Comparison of ENCODE assay signal across 9 mouse cellular contexts in genomic region chr5:140336680-140337079, GRCm38 (mm10). TPM values are rescaled to one million over a fixed set of nuclear protein-coding genes. Genes with fewer than 3 reads are reported as not detected.
DNase-seq lines count a peak whose midpoint lies in the region; ATAC-seq and TF ChIP-seq lines count a peak whose summit lies in the region.
"Had no signal": no experiment of that assay in that cellular context is flagged by ENCODE, and none has a peak within 500 bp of the region (broad histone marks: within the 10 kb centered on the region; RNA-seq: fewer than 3 reads in every experiment).

No protein-coding gene starts in this region.

- WGBS in cerebellum, adult 2 months, result 66% methylated on average over 1 of the region's 1 CpGs
- 77% methylated on average over 1 of the region's 1 CpGs for WGBS in embryonic facial prominence, embryonic 11.5 days

- no peaks in the 10 kb centered on the region for H3K4me1 ChIP-seq in cerebellum, adult 2 months (ENCODE audit: control insufficient read depth, insufficient read depth, low read length)
- peaks cover 26% of the 10 kb centered on the region for H3K4me1 ChIP-seq in E14TG2a.4 (replicated peaks; ENCODE audit: low read depth, low read length)
- H3K4me1 ChIP-seq in embryonic facial prominence, embryonic 11.5 days (ENCODE audit: control insufficient read depth, insufficient read depth, low read length), result no peaks in the 10 kb centered on the region

- peak in 1 of 2 experiments; percentile 27 for DNase-seq in cerebellum, adult 2 months
- DNase-seq in cerebellum, adult 11-12 months, result no peak
- DNase-seq in layer of hippocampus, adult 2 months (ENCODE audit: low spot score in 2 of 2), result peak in 1 of 2 experiments; percentile 46
- no peak for DNase-seq in layer of hippocampus, postnatal 36 days
- DNase-seq in embryonic facial prominence, embryonic 11.5 days (ENCODE audit: low spot score), result peak; percentile 41

- H3K9ac ChIP-seq in embryonic facial prominence, embryonic 11.5 days (replicated peaks; ENCODE audit: low read length), result no peak overlapping the region

- no peak overlapping the region for H3K4me2 ChIP-seq in embryonic facial prominence, embryonic 11.5 days (ENCODE audit: low read depth, low read length)

- TF ChIP-seq CTCF in cerebellum, adult 2 months (IDR thresholded peaks at IDR 0.05; ENCODE audit: borderline replicate concordance, insufficient read depth, low read depth, low read length), result peak; percentile 71; the same call in 1 of the 2 replicates
- peak; percentile 94 for TF ChIP-seq CTCF in layer of hippocampus, adult 2 months (conservative IDR thresholded peaks at IDR 0.05)
- peak; percentile 97 for TF ChIP-seq CTCF in E14TG2a.4 (conservative IDR thresholded peaks at IDR 0.05; ENCODE audit: low read length)

- H3K27me3 ChIP-seq in cerebellum, adult 2 months (ENCODE audit: control insufficient read depth, insufficient read depth, low read length), result no peaks in the 10 kb centered on the region
- no peaks in the 10 kb centered on the region for H3K27me3 ChIP-seq in E14TG2a.4 (ENCODE audit: insufficient read depth, low read length)
- H3K27me3 ChIP-seq in embryonic facial prominence, embryonic 11.5 days (ENCODE audit: control insufficient read depth, insufficient read depth, low read length), result no peaks in the 10 kb centered on the region
- H3K27me3 ChIP-seq: megakaryocyte, embryonic 14.5 days had no signal

- no peak overlapping the region for H3K27ac ChIP-seq in cerebellum, adult 2 months (ENCODE audit: insufficient read depth, low read length)
- no peak overlapping the region for H3K27ac ChIP-seq in layer of hippocampus, adult 2 months
- H3K27ac ChIP-seq in embryonic facial prominence, embryonic 11.5 days (replicated peaks; ENCODE audit: low read depth, low read length), result no peak overlapping the region

- TF ChIP-seq POLR2A in cerebellum, adult 2 months (IDR thresholded peaks at IDR 0.05; ENCODE audit: borderline replicate concordance, insufficient read depth, low read length), result no peak

- no peak for ATAC-seq in embryonic facial prominence, embryonic 11.5 days (replicated peaks; ENCODE audit: insufficient number of reproducible peaks, low FRiP score, low TSS enrichment, low read depth)
- ATAC-seq in neutrophil, adult 5-6 weeks (ENCODE audit: extremely low read depth, insufficient number of reproducible peaks, low FRiP score, poor library complexity, severe bottlenecking), result peak; percentile 28; the same call in 1 of the 2 replicates
- no peak for ATAC-seq in activated CD4-positive, CD25-positive, alpha-beta regulatory T cell, adult 4 months

- H3K9me3 ChIP-seq in E14TG2a.4 (ENCODE audit: low read length), result peaks cover 4% of the 10 kb centered on the region; the same call in 1 of the 2 replicates
- no peaks in the 10 kb centered on the region for H3K9me3 ChIP-seq in embryonic facial prominence, embryonic 11.5 days (replicated peaks; ENCODE audit: control insufficient read depth, low read length)

- peaks cover 77% of the 10 kb centered on the region for H3K36me3 ChIP-seq in E14TG2a.4 (ENCODE audit: insufficient read depth, low read length)
- peaks cover 4% of the 10 kb centered on the region for H3K36me3 ChIP-seq in embryonic facial prominence, embryonic 11.5 days (replicated peaks; ENCODE audit: control insufficient read depth, insufficient read depth, low read depth, low read length)

- H3K4me3 ChIP-seq in cerebellum, adult 2 months (replicated peaks; ENCODE audit: insufficient read depth, low read depth, low read length), result no peak overlapping the region
- no peak overlapping the region for H3K4me3 ChIP-seq in layer of hippocampus, adult 2 months
- no peak overlapping the region for H3K4me3 ChIP-seq in E14TG2a.4 (replicated peaks; ENCODE audit: low read length)
- no peak overlapping the region for H3K4me3 ChIP-seq in embryonic facial prominence, embryonic 11.5 days (ENCODE audit: low read depth, low read length)
- H3K4me3 ChIP-seq: megakaryocyte, embryonic 14.5 days had no signal

RNA-seq across cellular contexts. Expression of gene Mrm2, which starts 5.0 kb away (rescaled TPM):
- 14.2 and 17.7 TPM in 2 replicates for polyA plus RNA-seq in cerebellum, adult 2 months (2012; rRNA removed)
- 10 to 100 TPM in 1 of 2 experiments, 1 to 10 TPM in 1; 9.1 to 10.0 TPM for total RNA-seq in layer of hippocampus, adult 2 months (2021)
- total RNA-seq in layer of hippocampus, postnatal 36 days (2021), result 1 to 10 TPM; 9.6 to 9.9 TPM
- polyA plus RNA-seq in embryonic facial prominence, embryonic 11.5 days (2014; fragmentation: Nextera tagmentation; extraction: Ambion mirVana), result 21.6 and 23.4 TPM in 2 replicates
- 4.0 and 5.4 TPM in 2 replicates for total RNA-seq in neutrophil, adult 5-6 weeks (2017)
- polyA plus RNA-seq in activated CD4-positive, CD25-positive, alpha-beta regulatory T cell, adult 4 months (2017; shearing (Covaris generic)), result 10 to 100 TPM in 1 of 2 experiments, 1 to 10 TPM in 1; 8.3 to 10.7 TPM

RNA-seq across cellular contexts. Expression of gene Nudt1, which starts 15.2 kb away (rescaled TPM):
- 10.0 and 11.5 TPM in 2 replicates for polyA plus RNA-seq in cerebellum, adult 2 months (2012; rRNA removed)
- total RNA-seq in layer of hippocampus, adult 2 months (2021), result 1 to 10 TPM; 3.7 to 3.8 TPM
- total RNA-seq in layer of hippocampus, postnatal 36 days (2021), result 1 to 10 TPM; 4.0 to 5.6 TPM
- polyA plus RNA-seq in embryonic facial prominence, embryonic 11.5 days (2014; fragmentation: Nextera tagmentation; extraction: Ambion mirVana), result 44.8 and 54.7 TPM in 2 replicates
- total RNA-seq in neutrophil, adult 5-6 weeks (2017), result 3.7 and 4.1 TPM in 2 replicates
- 10 to 100 TPM; 17.6 to 24.4 TPM for polyA plus RNA-seq in activated CD4-positive, CD25-positive, alpha-beta regulatory T cell, adult 4 months (2017; shearing (Covaris generic))

RNA-seq across cellular contexts. Expression of gene Mad1l1, which starts 15.3 kb away (rescaled TPM):
- 25.3 and 25.5 TPM in 2 replicates for polyA plus RNA-seq in cerebellum, adult 2 months (2012; rRNA removed)
- 10 to 100 TPM; 14.3 to 18.1 TPM for total RNA-seq in layer of hippocampus, adult 2 months (2021)
- 10 to 100 TPM; 15.2 to 16.3 TPM for total RNA-seq in layer of hippocampus, postnatal 36 days (2021)
- 43.7 and 44.2 TPM in 2 replicates for polyA plus RNA-seq in embryonic facial prominence, embryonic 11.5 days (2014; fragmentation: Nextera tagmentation; extraction: Ambion mirVana)
- 32.5 and 38.8 TPM in 2 replicates for total RNA-seq in neutrophil, adult 5-6 weeks (2017)
- polyA plus RNA-seq in activated CD4-positive, CD25-positive, alpha-beta regulatory T cell, adult 4 months (2017; shearing (Covaris generic)), result 10 to 100 TPM; 19.3 to 23.1 TPM

RNA-seq across cellular contexts. Expression of gene Snx8, which starts 52.4 kb away (rescaled TPM):
- polyA plus RNA-seq in cerebellum, adult 2 months (2012; rRNA removed), result 15.2 and 15.4 TPM in 2 replicates
- total RNA-seq in layer of hippocampus, adult 2 months (2021), result 10 to 100 TPM in 1 of 2 experiments, 1 to 10 TPM in 1; 9.8 to 12.1 TPM
- 10 to 100 TPM; 11.4 to 11.6 TPM for total RNA-seq in layer of hippocampus, postnatal 36 days (2021)
- polyA plus RNA-seq in embryonic facial prominence, embryonic 11.5 days (2014; fragmentation: Nextera tagmentation; extraction: Ambion mirVana), result 6.9 and 7.4 TPM in 2 replicates
- total RNA-seq in neutrophil, adult 5-6 weeks (2017), result 98.5 and 111 TPM in 2 replicates
- 1 to 10 TPM in 1 of 2 experiments, under 1 TPM in 1; 0.26 to 1.3 TPM for polyA plus RNA-seq in activated CD4-positive, CD25-positive, alpha-beta regulatory T cell, adult 4 months (2017; shearing (Covaris generic))
